Mouse (Mus musculus) midbrain, postnatal 0 days (tissue): ENCODE data around the gene Slc16a10. TPM values are rescaled to one million over a fixed set of nuclear protein-coding genes. Genes with fewer than 3 reads are reported as not detected.

ENCODE experiments used
- ATAC-seq: fragments of 200-750 bp; cut with Nextera tagmentation; 2 replicates; pipeline ENCODE4 v1.8.0; 2017; ENCODE audit warnings: moderate number of reproducible peaks, mild to moderate bottlenecking, moderate TSS enrichment, moderate library complexity; ENCODE audit not compliant: low FRiP score
- DNase-seq: peaks from one replicate; pipeline ENCODE4 v3.0.0-alpha.2; 2015; ENCODE audit warnings: low spot score
- H3K27ac ChIP-seq: fragments of 300-500 bp; sonication (generic); 2 replicates; pipeline ENCODE4 v1.5.1; 2014; ENCODE audit warnings: low read depth, mild to moderate bottlenecking, low read length, mixed read lengths
- H3K27me3 ChIP-seq: fragments of 300-500 bp; sonication (generic); 2 replicates; pipeline ENCODE4 v1.6.1; 2014; ENCODE audit warnings: low read length, control low read depth, mixed read lengths; ENCODE audit not compliant: insufficient read depth
- H3K36me3 ChIP-seq: fragments of 300-500 bp; sonication (generic); 2 replicates; pipeline ENCODE4 v1.6.1; 2014; ENCODE audit warnings: low read length, control low read depth, mixed read lengths; ENCODE audit not compliant: insufficient read depth
- H3K4me1 ChIP-seq: fragments of 300-500 bp; sonication (generic); 2 replicates; pipeline ENCODE4 v1.6.1; 2014; ENCODE audit warnings: mild to moderate bottlenecking, control low read depth, antibody characterized with exemption, low read length, mixed read lengths; ENCODE audit not compliant: insufficient read depth
- H3K4me2 ChIP-seq: fragments of 300-500 bp; sonication (generic); 2 replicates; pipeline ENCODE4 v1.6.1; 2014; ENCODE audit warnings: low read depth, mild to moderate bottlenecking, low read length, mixed read lengths; ENCODE audit not compliant: poor library complexity, severe bottlenecking
- H3K4me3 ChIP-seq: fragments of 300-500 bp; sonication (generic); 2 replicates; pipeline ENCODE4 v1.5.1; 2014; ENCODE audit warnings: low read depth, mild to moderate bottlenecking, low read length, moderate library complexity
- H3K9ac ChIP-seq: fragments of 300-500 bp; sonication (generic); replicated peaks from 2 replicates; pipeline ENCODE4 v1.6.1; 2014; ENCODE audit warnings: mild to moderate bottlenecking, low read length, moderate library complexity, mixed read lengths; ENCODE audit not compliant: poor library complexity, severe bottlenecking
- H3K9me3 ChIP-seq: fragments of 300-500 bp; sonication (generic); 2 replicates; pipeline ENCODE4 v1.6.1; 2016; ENCODE audit warnings: low read length, control low read depth
- CTCF ChIP-seq: IDR thresholded peaks from 2 replicates; pipeline ENCODE4 v1.5.1; 2016; ENCODE audit warnings: antibody characterized with exemption, mild to moderate bottlenecking
- WGBS: fragments of 180-500 bp; shearing (Covaris S2); extraction: QIAGEN DNeasy Blood & Tissue Kit; methylation state at CpG from one replicate; pipeline ENCODE4 v1.1.7; 2014; 5-methylcytosine and 5-hydroxymethylcytosine counted together
- polyA plus RNA-seq: library from polyadenylated mRNA; unstranded; fragments of >200 nt; fragmentation: Nextera tagmentation; extraction: Ambion mirVana; gene quantifications from 2 replicates; pipeline ENCODE4 v1.2.1, GENCODE M21; 2015
- total RNA-seq: library from RNA; depleted of rRNA; stranded (reverse); fragments of >200 nt; gene quantifications from 2 replicates; pipeline ENCODE4 v1.2.3, GENCODE M21; 2014

The Slc16a10 gene
- total and polyA plus RNA-seq, 2 experiments from 2014 or later, result 2.2 TPM

GRCm38 (mm10) chr10:40144815-40145214 is 2.8 kb upstream of the Slc16a10 start:
- no peak overlapping the region for H3K27ac ChIP-seq
- DNase-seq (no peak), ATAC-seq (no peak)
- 87% methylated on average over 1 of the region's 1 CpGs for WGBS
- H3K36me3 ChIP-seq, result no peaks in the 10 kb centered on the region
- H3K27me3 ChIP-seq, result no peaks in the 10 kb centered on the region
- H3K4me1 ChIP-seq, result no peaks in the 10 kb centered on the region
- no peak overlapping the region for H3K9ac ChIP-seq
- H3K9me3 ChIP-seq, result no peaks in the 10 kb centered on the region
- H3K4me2 ChIP-seq, result no peak overlapping the region
- TF ChIP-seq CTCF, result no peak
- H3K4me3 ChIP-seq, result no peak overlapping the region

- no peak overlapping the region for H3K27ac ChIP-seq
- peak overlapping the region; percentile 74 for H3K4me3 ChIP-seq
- H3K27me3 ChIP-seq, result no peaks in the 10 kb centered on the region
- peak overlapping the region; percentile 83 for H3K4me2 ChIP-seq
- peak overlapping the region; percentile 67 for H3K9ac ChIP-seq
- H3K36me3 ChIP-seq, result no peaks in the 10 kb centered on the region
- H3K9me3 ChIP-seq, result no peaks in the 10 kb centered on the region
- ATAC-seq (no peak), DNase-seq (no peak)
- WGBS, result 25% methylated on average over 27 of the region's 27 CpGs
- no peak for TF ChIP-seq CTCF
- H3K4me1 ChIP-seq, result no peaks in the 10 kb centered on the region
Measured at GRCm38 (mm10) chr10:40141016-40141851, 824 bp downstream of the Slc16a10 start.

DNA sequence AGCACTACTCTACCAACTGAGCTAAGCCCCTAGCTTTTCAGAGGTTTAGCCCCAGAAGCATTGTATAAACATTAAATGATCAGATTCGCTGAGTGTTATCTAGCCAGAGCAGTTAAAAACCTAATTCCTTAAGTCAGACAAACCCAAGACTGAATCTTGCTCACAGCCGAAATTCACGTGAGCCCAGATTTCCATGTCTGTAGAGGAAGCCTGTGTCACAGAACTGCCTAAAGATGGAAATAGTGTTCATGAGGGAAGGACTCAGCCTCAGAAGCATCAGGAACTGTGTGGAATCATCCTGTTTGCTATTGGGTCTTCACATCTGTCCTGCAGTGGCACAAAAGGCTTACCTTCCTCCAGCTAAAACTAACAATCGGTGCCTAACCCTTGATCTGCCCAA is 2.4 kb downstream of the Slc16a10 start:
- no peaks in the 10 kb centered on the region for H3K36me3 ChIP-seq
- TF ChIP-seq CTCF, result no peak
- no peak overlapping the region for H3K27ac ChIP-seq
- no peak overlapping the region for H3K4me3 ChIP-seq
- H3K9me3 ChIP-seq, result no peaks in the 10 kb centered on the region
- no peak overlapping the region for H3K9ac ChIP-seq
- no peaks in the 10 kb centered on the region for H3K4me1 ChIP-seq
- H3K27me3 ChIP-seq, result no peaks in the 10 kb centered on the region
- 88% methylated on average over 4 of the region's 4 CpGs for WGBS
- H3K4me2 ChIP-seq, result no peak overlapping the region
- ATAC-seq (no peak), DNase-seq (no peak)

DNA sequence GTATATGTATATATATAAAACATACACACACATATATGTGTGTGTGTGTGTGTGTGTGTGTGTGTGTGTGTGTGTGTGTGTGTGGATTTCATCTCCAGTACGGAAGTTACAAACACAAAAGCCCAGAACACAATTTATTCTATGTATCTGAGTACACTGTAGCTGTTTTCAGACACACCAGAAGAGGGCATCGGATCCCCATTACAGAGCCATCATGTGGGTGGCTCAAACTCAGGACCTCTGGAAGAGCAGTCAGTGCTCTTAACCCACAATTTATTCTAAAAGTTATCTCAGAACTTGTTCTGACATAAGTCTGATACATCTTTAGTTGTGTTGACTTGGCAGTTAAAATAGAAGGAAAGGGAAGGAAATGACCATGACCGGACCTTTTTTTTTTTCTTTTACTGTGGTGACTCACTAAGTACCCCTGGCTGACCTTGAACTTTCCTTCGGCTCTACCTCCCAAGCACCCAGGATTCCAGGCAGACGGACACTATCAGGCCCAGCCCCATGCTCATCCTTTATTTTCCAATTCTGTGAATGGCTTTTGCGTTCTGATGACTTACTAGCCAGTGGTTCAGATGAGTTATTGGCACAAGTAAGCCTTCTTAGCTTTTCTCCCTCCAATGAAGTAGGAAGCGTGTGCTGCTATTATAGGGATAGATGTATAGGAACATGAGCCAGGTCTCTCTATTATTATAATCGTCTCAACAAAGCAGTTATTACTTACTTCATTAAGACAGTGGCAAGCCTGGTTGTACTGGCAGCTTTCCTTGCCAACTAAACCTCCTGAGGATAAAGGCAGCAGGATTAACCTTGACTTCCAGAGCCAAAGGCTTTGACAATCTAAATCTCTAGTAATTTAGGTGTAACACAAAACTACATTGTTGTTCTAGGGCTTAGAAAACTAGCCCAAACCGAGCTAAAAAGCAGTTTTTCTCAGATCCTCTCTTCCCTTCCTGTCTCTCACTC is 6.0 kb downstream of the Slc16a10 start:
- Histone ChIP-seq H3K4me2 (no peak overlapping the region), H3K27ac (no peak overlapping the region), H3K4me3 (no peak overlapping the region), H3K36me3 (no peaks in the 10 kb centered on the region), H3K9me3 (no peaks in the 10 kb centered on the region), H3K9ac (no peak overlapping the region), H3K27me3 (no peaks in the 10 kb centered on the region), H3K4me1 (no peaks in the 10 kb centered on the region)
- TF ChIP-seq CTCF, result peak; percentile 14; the same call in 1 of the 2 replicates
- no peak for DNase-seq
- ATAC-seq, result no peak
- WGBS, result 73% methylated on average over 9 of the region's 9 CpGs

DNA sequence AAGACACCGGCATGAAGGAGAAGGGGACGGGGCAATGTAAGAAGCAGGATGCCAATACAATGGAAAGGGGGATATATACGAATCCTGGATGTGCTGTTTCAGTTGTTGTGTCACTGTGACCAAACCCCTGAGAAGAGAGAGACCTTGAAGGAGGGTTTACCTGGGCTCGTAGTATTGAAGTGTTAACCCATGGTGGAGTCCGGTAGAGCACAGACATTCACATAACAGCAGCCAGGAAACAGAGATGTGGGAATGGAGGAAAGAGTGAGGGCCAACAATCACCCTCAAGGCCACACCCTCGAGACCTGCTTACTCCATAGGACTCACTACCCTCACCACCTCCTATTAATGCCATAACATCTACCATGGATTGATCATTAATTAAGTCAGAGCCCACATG is 7.2 kb downstream of the Slc16a10 start:
- Histone ChIP-seq H3K4me1 (no peaks in the 10 kb centered on the region), H3K36me3 (no peaks in the 10 kb centered on the region), H3K27me3 (no peaks in the 10 kb centered on the region), H3K9me3 (no peaks in the 10 kb centered on the region), H3K4me2 (no peak overlapping the region), H3K27ac (no peak overlapping the region), H3K9ac (no peak overlapping the region), H3K4me3 (no peak overlapping the region)
- no peak for ATAC-seq
- DNase-seq, result no peak
- no peak for TF ChIP-seq CTCF
- 92% methylated on average over 6 of the region's 6 CpGs for WGBS
